Mouse (Mus musculus): ENCODE measurements around the gene Zfp143. TPM values are rescaled to one million over a fixed set of nuclear protein-coding genes. Genes with fewer than 3 reads are reported as not detected.
A peak's percentile ranks its signal among the peaks of the same experiment; 100 is the strongest.
"Not testable (repeated sequence)": the region's sequence is repeated elsewhere in the genome, so short reads cannot be mapped to it uniquely, and the experiment has no call there.

Zfp143 gene
- polyA plus RNA-seq, 1 experiment from 2014 or later: 15.5 TPM

- no peak for ATAC-seq
- Histone ChIP-seq H3K4me2 (ENCODE audit: low read depth, low read length) (no peak overlapping the region), H3K27me3 (replicated peaks; ENCODE audit: control insufficient read depth, insufficient read depth, low read length) (no peaks in the 10 kb centered on the region), H3K9ac (ENCODE audit: low read depth, low read length) (no peak overlapping the region), H3K4me1 (ENCODE audit: control insufficient read depth, insufficient read depth, low read length) (peaks cover 4% of the 10 kb centered on the region; the same call in 1 of the 2 replicates), H3K9me3 (ENCODE audit: control insufficient read depth, low read length) (no peaks in the 10 kb centered on the region), H3K4me3 (ENCODE audit: low read length) (no peak overlapping the region), H3K36me3 (ENCODE audit: control insufficient read depth, insufficient read depth, low read length) (peaks cover 14% of the 10 kb centered on the region), H3K27ac (ENCODE audit: low read length) (no peak overlapping the region)
These were observed 24.2 kb downstream of the Zfp143 start for GRCm38 (mm10) chr7:110085217-110085616.

GRCm38 (mm10) chr7:110087914-110088313 lies 26.9 kb downstream of the Zfp143 start:
- Histone ChIP-seq H3K9ac (ENCODE audit: low read depth, low read length) (no peak overlapping the region), H3K4me1 (ENCODE audit: control insufficient read depth, insufficient read depth, low read length) (peaks cover 4% of the 10 kb centered on the region; the same call in 1 of the 2 replicates), H3K36me3 (ENCODE audit: control insufficient read depth, insufficient read depth, low read length) (peaks cover 11% of the 10 kb centered on the region), H3K9me3 (ENCODE audit: control insufficient read depth, low read length) (no peaks in the 10 kb centered on the region), H3K4me3 (ENCODE audit: low read length) (no peak overlapping the region), H3K4me2 (ENCODE audit: low read depth, low read length) (no peak overlapping the region), H3K27me3 (replicated peaks; ENCODE audit: control insufficient read depth, insufficient read depth, low read length) (no peaks in the 10 kb centered on the region), H3K27ac (ENCODE audit: low read length) (peak overlapping the region; percentile 71)
- WGBS: 54% methylated on average over 4 of the region's 4 CpGs
- ATAC-seq: peak; percentile 97

DNA sequence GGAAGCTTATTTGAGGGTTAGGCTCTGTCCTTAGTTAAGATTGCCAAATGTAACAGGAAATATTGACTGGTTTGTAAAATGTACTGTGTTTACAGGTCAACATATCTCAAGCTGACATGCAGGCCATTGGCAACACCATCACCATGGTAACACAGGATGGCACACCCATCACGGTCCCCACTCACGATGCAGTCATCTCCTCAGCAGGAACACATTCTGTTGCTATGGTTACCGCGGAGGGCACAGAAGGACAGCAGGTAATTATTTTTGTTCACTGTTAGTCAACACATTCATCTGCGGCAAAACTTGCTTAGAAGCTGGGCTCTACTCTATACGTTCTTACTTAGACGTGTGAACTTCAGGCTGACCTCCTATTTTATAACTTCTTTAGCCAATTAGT lies 30.7 kb downstream of the Zfp143 start:
- Histone ChIP-seq H3K27me3 (replicated peaks; ENCODE audit: control insufficient read depth, insufficient read depth, low read length) (no peaks in the 10 kb centered on the region), H3K9me3 (ENCODE audit: control insufficient read depth, low read length) (no peaks in the 10 kb centered on the region), H3K9ac (ENCODE audit: low read depth, low read length) (no peak overlapping the region), H3K4me1 (ENCODE audit: control insufficient read depth, insufficient read depth, low read length) (peaks cover 16% of the 10 kb centered on the region), H3K36me3 (ENCODE audit: control insufficient read depth, insufficient read depth, low read length) (peaks cover 3% of the 10 kb centered on the region), H3K27ac (ENCODE audit: low read length) (no peak overlapping the region), H3K4me2 (ENCODE audit: low read depth, low read length) (no peak overlapping the region), H3K4me3 (ENCODE audit: low read length) (no peak overlapping the region)
- WGBS: 70% methylated on average over 7 of the region's 7 CpGs
- ATAC-seq: no peak

GRCm38 (mm10) chr7:110096332-110096731 lies 35.3 kb downstream of the Zfp143 start:
- peak overlapping the region; percentile 56 for H3K27ac ChIP-seq (ENCODE audit: low read length)
- no peaks in the 10 kb centered on the region; the same call in 1 of the 2 replicates for H3K9me3 ChIP-seq (ENCODE audit: control insufficient read depth, low read length)
- peaks cover 15% of the 10 kb centered on the region for H3K4me1 ChIP-seq (ENCODE audit: control insufficient read depth, insufficient read depth, low read length)
- no peak overlapping the region for H3K4me3 ChIP-seq (ENCODE audit: low read length)
- no peak overlapping the region for H3K4me2 ChIP-seq (ENCODE audit: low read depth, low read length)
- no peak for ATAC-seq
- H3K36me3 ChIP-seq (ENCODE audit: control insufficient read depth, insufficient read depth, low read length): peaks cover 3% of the 10 kb centered on the region
- 66% methylated on average over 4 of the region's 4 CpGs for WGBS
- H3K9ac ChIP-seq (ENCODE audit: low read depth, low read length): no peak overlapping the region
- H3K27me3 ChIP-seq (replicated peaks; ENCODE audit: control insufficient read depth, insufficient read depth, low read length): no peaks in the 10 kb centered on the region

DNA sequence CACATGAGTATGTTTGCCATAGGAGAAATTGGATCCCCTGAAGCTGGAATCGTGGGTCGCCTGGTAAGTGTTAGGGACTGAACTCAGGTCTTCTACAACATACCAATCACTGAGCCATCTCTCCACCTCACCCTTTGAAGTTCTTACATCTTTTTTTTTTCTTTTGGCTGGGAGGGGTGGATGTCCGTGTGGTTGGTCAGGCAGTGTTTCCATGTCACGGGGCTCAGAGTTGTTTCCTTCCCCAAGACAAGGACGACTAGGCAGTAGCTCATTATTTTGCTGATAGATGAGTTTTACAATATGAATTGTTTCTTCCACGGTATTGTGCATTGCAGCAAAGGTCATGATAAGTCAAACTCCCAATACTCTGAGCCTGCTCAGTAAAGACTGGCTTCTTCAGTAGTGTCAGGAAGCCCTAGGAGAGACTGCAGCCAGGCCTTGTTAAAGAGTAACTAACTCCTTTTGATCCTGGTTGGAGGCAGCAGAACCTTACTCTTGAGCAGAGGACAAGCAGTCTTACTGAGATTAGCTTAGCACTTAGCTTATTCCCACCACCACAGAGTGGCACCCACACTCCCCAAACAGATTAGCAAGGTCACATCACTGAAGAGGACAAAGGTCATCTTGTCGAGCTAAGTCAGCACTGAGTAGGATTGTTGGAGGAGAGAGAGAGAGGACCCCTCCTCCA lies 36.2 kb downstream of the Zfp143 start:
- H3K27me3 ChIP-seq (replicated peaks; ENCODE audit: control insufficient read depth, insufficient read depth, low read length): no peaks in the 10 kb centered on the region
- H3K27ac ChIP-seq (ENCODE audit: low read length): peak overlapping the region; percentile 86
- WGBS: 37% methylated on average over 7 of the region's 7 CpGs
- H3K9ac ChIP-seq (ENCODE audit: low read depth, low read length): no peak overlapping the region
- H3K36me3 ChIP-seq (ENCODE audit: control insufficient read depth, insufficient read depth, low read length): peaks cover under 1% of the 10 kb centered on the region; the same call in 1 of the 2 replicates
- no peak overlapping the region for H3K4me2 ChIP-seq (ENCODE audit: low read depth, low read length)
- no peaks in the 10 kb centered on the region; the same call in 1 of the 2 replicates for H3K9me3 ChIP-seq (ENCODE audit: control insufficient read depth, low read length)
- ATAC-seq: peak; percentile 93
- no peak overlapping the region for H3K4me3 ChIP-seq (ENCODE audit: low read length)
- H3K4me1 ChIP-seq (ENCODE audit: control insufficient read depth, insufficient read depth, low read length): peaks cover 15% of the 10 kb centered on the region

- Histone ChIP-seq H3K4me2 (ENCODE audit: low read depth, low read length) (no peak overlapping the region), H3K4me3 (ENCODE audit: low read length) (no peak overlapping the region), H3K27ac (ENCODE audit: low read length) (no peak overlapping the region), H3K9me3 (ENCODE audit: control insufficient read depth, low read length) (no peaks in the 10 kb centered on the region; the same call in 1 of the 2 replicates), H3K9ac (ENCODE audit: low read depth, low read length) (no peak overlapping the region), H3K36me3 (ENCODE audit: control insufficient read depth, insufficient read depth, low read length) (no peaks in the 10 kb centered on the region), H3K4me1 (ENCODE audit: control insufficient read depth, insufficient read depth, low read length) (peaks cover 9% of the 10 kb centered on the region), H3K27me3 (replicated peaks; ENCODE audit: control insufficient read depth, insufficient read depth, low read length) (no peaks in the 10 kb centered on the region)
- 42% methylated on average over 6 of the region's 6 CpGs for WGBS
- ATAC-seq: no peak
These were observed 39.8 kb downstream of the Zfp143 start for GRCm38 (mm10) chr7:110100854-110101253.

GRCm38 (mm10) chr7:110101266-110101665 lies 40.2 kb downstream of the Zfp143 start:
- no peaks in the 10 kb centered on the region; the same call in 1 of the 2 replicates for H3K9me3 ChIP-seq (ENCODE audit: control insufficient read depth, low read length)
- peaks cover 5% of the 10 kb centered on the region; the same call in 1 of the 2 replicates for H3K4me1 ChIP-seq (ENCODE audit: control insufficient read depth, insufficient read depth, low read length)
- H3K27me3 ChIP-seq (replicated peaks; ENCODE audit: control insufficient read depth, insufficient read depth, low read length): no peaks in the 10 kb centered on the region
- 61% methylated on average over 5 of the region's 5 CpGs for WGBS
- H3K4me2 ChIP-seq (ENCODE audit: low read depth, low read length): no peak overlapping the region
- no peak overlapping the region for H3K4me3 ChIP-seq (ENCODE audit: low read length)
- H3K9ac ChIP-seq (ENCODE audit: low read depth, low read length): no peak overlapping the region
- no peak overlapping the region for H3K27ac ChIP-seq (ENCODE audit: low read length)
- no peak for ATAC-seq
- H3K36me3 ChIP-seq (ENCODE audit: control insufficient read depth, insufficient read depth, low read length): no peaks in the 10 kb centered on the region

DNA sequence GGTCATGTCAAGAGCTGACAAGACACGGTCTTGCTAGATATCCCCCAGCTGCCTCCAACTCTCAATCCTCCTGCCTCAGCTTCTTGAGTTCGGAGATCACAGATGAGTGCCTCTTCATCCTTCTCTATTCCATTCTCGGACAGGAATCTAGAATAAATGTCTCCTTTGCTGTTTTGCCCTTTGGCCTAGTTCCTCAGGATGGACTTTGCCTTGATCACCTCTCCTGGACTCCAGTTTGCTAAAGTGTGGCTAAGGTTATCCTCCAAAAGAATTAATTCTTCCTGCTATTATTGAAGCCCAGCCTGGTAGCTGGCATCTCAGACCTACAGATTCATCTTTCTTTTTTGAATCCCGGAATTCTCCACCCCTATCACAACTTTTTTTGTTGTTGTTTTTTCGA lies 44.0 kb downstream of the Zfp143 start:
- 86% methylated on average over 5 of the region's 5 CpGs for WGBS
- no peak for ATAC-seq
- H3K36me3 ChIP-seq (ENCODE audit: control insufficient read depth, insufficient read depth, low read length): no peaks in the 10 kb centered on the region
- no peak overlapping the region for H3K27ac ChIP-seq (ENCODE audit: low read length)
- H3K27me3 ChIP-seq (replicated peaks; ENCODE audit: control insufficient read depth, insufficient read depth, low read length): no peaks in the 10 kb centered on the region
- no peak overlapping the region for H3K4me3 ChIP-seq (ENCODE audit: low read length)
- H3K4me2 ChIP-seq (ENCODE audit: low read depth, low read length): no peak overlapping the region
- peaks cover 7% of the 10 kb centered on the region for H3K4me1 ChIP-seq (ENCODE audit: control insufficient read depth, insufficient read depth, low read length)
- H3K9ac ChIP-seq (ENCODE audit: low read depth, low read length): no peak overlapping the region
- H3K9me3 ChIP-seq (ENCODE audit: control insufficient read depth, low read length): no peaks in the 10 kb centered on the region

DNA sequence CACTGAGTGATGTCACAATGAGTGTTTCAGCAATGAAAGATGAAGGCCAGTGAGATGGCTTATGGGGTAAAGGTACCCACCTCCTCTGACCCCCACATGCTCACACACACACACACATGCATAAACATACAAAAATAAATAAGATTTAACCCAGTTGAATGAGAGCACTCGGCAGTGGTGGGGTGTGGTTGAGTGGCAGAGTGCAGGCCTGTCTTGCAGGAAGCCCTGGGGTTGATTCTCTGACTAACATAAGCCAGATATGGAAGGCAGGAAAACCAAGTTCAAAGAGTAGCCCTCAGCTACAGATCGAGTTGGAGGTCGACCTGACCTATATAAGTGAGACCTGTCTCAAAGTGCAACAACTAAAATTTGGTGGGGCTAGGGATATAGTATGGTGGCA lies 45.6 kb downstream of the Zfp143 start:
- no peak for ATAC-seq
- WGBS: 43% methylated on average over 3 of the region's 3 CpGs

GRCm38 (mm10) chr7:110108524-110108923 lies 47.5 kb downstream of the Zfp143 start:
- H3K27me3 ChIP-seq (replicated peaks; ENCODE audit: control insufficient read depth, insufficient read depth, low read length); H3K4me2 ChIP-seq (ENCODE audit: low read depth, low read length); H3K9me3 ChIP-seq (ENCODE audit: control insufficient read depth, low read length); H3K36me3 ChIP-seq (ENCODE audit: control insufficient read depth, insufficient read depth, low read length); H3K4me1 ChIP-seq (ENCODE audit: control insufficient read depth, insufficient read depth, low read length); H3K9ac ChIP-seq (ENCODE audit: low read depth, low read length); H3K4me3 ChIP-seq (ENCODE audit: low read length); ATAC-seq: not testable (repeated sequence)
- WGBS: 89% methylated on average over 3 of the region's 3 CpGs
- peak overlapping the region; percentile 74; the same call in 1 of the 2 replicates for H3K27ac ChIP-seq (ENCODE audit: low read length)

More for the DNA sequence above, 45.6 kb downstream of the Zfp143 start:
- Histone ChIP-seq H3K4me1 (ENCODE audit: control insufficient read depth, insufficient read depth, low read length) (peaks cover 10% of the 10 kb centered on the region), H3K9ac (ENCODE audit: low read depth, low read length) (no peak overlapping the region), H3K36me3 (ENCODE audit: control insufficient read depth, insufficient read depth, low read length) (no peaks in the 10 kb centered on the region), H3K4me3 (ENCODE audit: low read length) (no peak overlapping the region), H3K9me3 (ENCODE audit: control insufficient read depth, low read length) (no peaks in the 10 kb centered on the region), H3K27ac (ENCODE audit: low read length) (no peak overlapping the region), H3K4me2 (ENCODE audit: low read depth, low read length) (no peak overlapping the region), H3K27me3 (replicated peaks; ENCODE audit: control insufficient read depth, insufficient read depth, low read length) (no peaks in the 10 kb centered on the region)
